Mouse (Mus musculus) heart, embryonic 15.5 days (tissue): ENCODE data around the gene Gm5416. TPM values are rescaled to one million over a fixed set of nuclear protein-coding genes. Genes with fewer than 3 reads are reported as not detected.

Experiments used
- polyA plus RNA-seq: library from polyadenylated mRNA; unstranded; fragments of >200 nt; fragmentation: Nextera tagmentation; extraction: Ambion mirVana; gene quantifications from 2 replicates; pipeline ENCODE4 v1.2.1, GENCODE M21; 2015

Gene Gm5416
- polyA plus RNA-seq, 1 experiment from 2014 or later: not detected

Other genes with a start within 250 kb of the Gm5416 start
- 38.0 and 39.1 TPM in 2 replicates for gene Kpna1, start 231.7 kb upstream of the Gm5416 start, polyA plus RNA-seq
- 6.0 and 6.8 TPM in 2 replicates for gene Wdr5b, start 169.2 kb upstream of the Gm5416 start, polyA plus RNA-seq
- gene Fam162a, start 138.8 kb upstream of the Gm5416 start, polyA plus RNA-seq: 733 and 988 TPM in 2 replicates
- gene Ccdc58, start 138.7 kb upstream of the Gm5416 start, polyA plus RNA-seq: 64.5 and 90.8 TPM in 2 replicates
- not detected in 2 replicates for gene Csta1, start 79.2 kb upstream of the Gm5416 start, polyA plus RNA-seq
- 0.79 and 1.4 TPM in 2 replicates for gene Stfa2l1, start 53.6 kb upstream of the Gm5416 start, polyA plus RNA-seq
- gene Gm5483, start 26.2 kb upstream of the Gm5416 start, polyA plus RNA-seq: 1.7 and 2.6 TPM in 2 replicates
- not detected in 2 replicates for gene 2010005H15Rik, start 11.1 kb downstream of the Gm5416 start, polyA plus RNA-seq
- gene Stfa1, start 66.5 kb downstream of the Gm5416 start, polyA plus RNA-seq: 4.0 and 6.2 TPM in 2 replicates
- not detected in 2 replicates for gene BC117090, start 123.9 kb downstream of the Gm5416 start, polyA plus RNA-seq
- 3.9 and 7.1 TPM in 2 replicates for gene BC100530, start 157.3 kb downstream of the Gm5416 start, polyA plus RNA-seq
- gene Stfa2, start 198.1 kb downstream of the Gm5416 start, polyA plus RNA-seq: 0.34 and 0.60 TPM in 2 replicates
- gene Stfa3, start 245.0 kb downstream of the Gm5416 start, polyA plus RNA-seq: 1.5 and 1.9 TPM in 2 replicates